Mouse (Mus musculus): ENCODE measurements around the gene Myh10. TPM values are rescaled to one million over a fixed set of nuclear protein-coding genes. Genes with fewer than 3 reads are reported as not detected.
A peak's percentile ranks its signal among the peaks of the same experiment; 100 is the strongest.

Myh10 gene
- polyA plus RNA-seq, 1 experiment: 5.9 TPM

GRCm38 (mm10) chr11:68832793-68833192 lies 141.4 kb downstream of the Myh10 start:
- WGBS: 41% methylated on average over 4 of the region's 4 CpGs
- H3K27me3 ChIP-seq (ENCODE audit: control insufficient read depth, insufficient read depth, low read length): no peaks in the 10 kb centered on the region
- peaks cover 39% of the 10 kb centered on the region for H3K36me3 ChIP-seq (ENCODE audit: control insufficient read depth, insufficient read depth, low read length)
- no peaks in the 10 kb centered on the region for H3K4me1 ChIP-seq (ENCODE audit: control insufficient read depth, insufficient read depth, insufficient read length)
- no peak overlapping the region for H3K4me3 ChIP-seq (ENCODE audit: extremely low read depth, insufficient read depth, insufficient read length)
- no peak for DNase-seq (ENCODE audit: low read depth in 1 of 2, low spot score in 2 of 2)
- no peak overlapping the region for H3K27ac ChIP-seq (ENCODE audit: insufficient read depth, low read length)
- TF ChIP-seq POLR2A (IDR thresholded peaks at IDR 0.05; ENCODE audit: low read depth, low read length) (no peak), CTCF (IDR thresholded peaks at IDR 0.05; ENCODE audit: extremely low read depth, insufficient read depth, insufficient read length, insufficient replicate concordance) (no peak)

DNA sequence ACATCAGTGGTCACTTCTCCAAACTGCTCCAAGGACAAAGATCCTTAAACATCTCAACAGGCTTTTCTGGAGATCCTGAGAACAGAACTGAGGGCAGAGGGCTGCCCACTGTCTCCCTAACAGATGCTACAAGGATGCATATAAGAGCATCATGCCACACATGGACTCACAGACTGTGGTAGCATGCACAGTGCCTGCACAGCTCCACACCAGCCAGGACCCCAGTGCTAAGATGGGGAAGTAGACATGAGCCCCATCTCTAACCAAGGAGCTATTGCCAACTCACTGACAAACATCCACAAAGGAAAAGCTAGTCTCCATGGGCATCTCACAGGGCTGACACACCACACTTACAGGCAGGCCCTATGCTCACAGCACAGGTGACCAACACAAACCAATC lies 142.2 kb downstream of the Myh10 start:
- H3K36me3 ChIP-seq (ENCODE audit: control insufficient read depth, insufficient read depth, low read length): peaks cover 31% of the 10 kb centered on the region
- H3K27me3 ChIP-seq (ENCODE audit: control insufficient read depth, insufficient read depth, low read length): no peaks in the 10 kb centered on the region
- no peak for DNase-seq (ENCODE audit: low read depth in 1 of 2, low spot score in 2 of 2)
- H3K4me1 ChIP-seq (ENCODE audit: control insufficient read depth, insufficient read depth, insufficient read length): no peaks in the 10 kb centered on the region
- H3K4me3 ChIP-seq (ENCODE audit: extremely low read depth, insufficient read depth, insufficient read length): no peak overlapping the region
- H3K27ac ChIP-seq (ENCODE audit: insufficient read depth, low read length): no peak overlapping the region
- no peak for TF ChIP-seq CTCF (IDR thresholded peaks at IDR 0.05; ENCODE audit: extremely low read depth, insufficient read depth, insufficient read length, insufficient replicate concordance)
- TF ChIP-seq POLR2A (IDR thresholded peaks at IDR 0.05; ENCODE audit: low read depth, low read length): no peak

DNA sequence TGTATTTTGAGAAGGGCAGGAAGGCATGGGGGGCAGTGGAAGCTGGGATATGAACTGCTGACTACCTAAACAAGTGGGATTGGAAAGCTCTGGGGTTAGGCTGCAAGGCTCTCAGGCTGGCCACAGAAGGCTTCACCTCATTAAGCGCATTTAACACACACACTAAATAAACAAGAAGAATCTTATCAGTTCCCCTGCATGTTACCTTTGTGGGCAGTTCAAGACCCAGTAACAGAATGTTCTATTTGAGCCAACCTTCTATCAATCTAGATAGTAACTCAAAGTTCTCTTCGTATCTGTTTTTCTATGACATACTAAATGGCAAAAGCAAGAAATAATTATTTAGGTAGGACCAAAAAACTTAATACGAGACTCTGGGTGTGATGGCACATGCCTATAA lies 143.7 kb downstream of the Myh10 start:
- 79% methylated on average over 3 of the region's 3 CpGs for WGBS

GRCm38 (mm10) chr11:68839606-68840005 lies 148.2 kb downstream of the Myh10 start:
- WGBS: 94% methylated on average over 5 of the region's 5 CpGs
- DNase-seq (ENCODE audit: low read depth in 1 of 2, low spot score in 2 of 2): no peak

More for the DNA sequence above, 143.7 kb downstream of the Myh10 start:
- TF ChIP-seq POLR2A (IDR thresholded peaks at IDR 0.05; ENCODE audit: low read depth, low read length) (no peak), CTCF (IDR thresholded peaks at IDR 0.05; ENCODE audit: extremely low read depth, insufficient read depth, insufficient read length, insufficient replicate concordance) (no peak)
- Histone ChIP-seq H3K4me3 (ENCODE audit: extremely low read depth, insufficient read depth, insufficient read length) (no peak overlapping the region), H3K27ac (ENCODE audit: insufficient read depth, low read length) (no peak overlapping the region), H3K4me1 (ENCODE audit: control insufficient read depth, insufficient read depth, insufficient read length) (no peaks in the 10 kb centered on the region), H3K27me3 (ENCODE audit: control insufficient read depth, insufficient read depth, low read length) (no peaks in the 10 kb centered on the region), H3K36me3 (ENCODE audit: control insufficient read depth, insufficient read depth, low read length) (peaks cover 32% of the 10 kb centered on the region)
- no peak for DNase-seq (ENCODE audit: low read depth in 1 of 2, low spot score in 2 of 2)

DNA sequence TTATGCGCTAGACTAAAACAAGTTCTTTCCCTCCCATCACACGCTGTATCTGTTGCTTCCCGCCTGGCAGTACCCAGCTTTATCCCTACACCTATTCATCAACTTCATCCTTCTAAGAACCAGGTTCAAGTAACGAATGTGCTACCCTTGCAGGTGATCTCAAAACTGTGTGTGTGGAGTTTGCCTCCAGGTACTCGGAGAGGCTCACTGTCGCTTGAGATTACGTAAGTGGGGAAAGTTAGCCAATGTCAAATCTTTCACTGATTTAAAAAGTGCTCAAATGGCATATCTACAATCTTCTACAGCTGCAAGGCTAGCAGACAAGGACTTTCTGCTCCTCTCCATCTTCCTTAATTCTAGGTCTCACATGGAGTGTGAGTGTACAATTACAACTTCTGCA lies 159.5 kb downstream of the Myh10 start:
- TF ChIP-seq CTCF (IDR thresholded peaks at IDR 0.05; ENCODE audit: extremely low read depth, insufficient read depth, insufficient read length, insufficient replicate concordance) (no peak), POLR2A (IDR thresholded peaks at IDR 0.05; ENCODE audit: low read depth, low read length) (no peak)
- 91% methylated on average over 7 of the region's 7 CpGs for WGBS
- Histone ChIP-seq H3K36me3 (ENCODE audit: control insufficient read depth, insufficient read depth, low read length) (no peaks in the 10 kb centered on the region), H3K4me3 (ENCODE audit: extremely low read depth, insufficient read depth, insufficient read length) (no peak overlapping the region), H3K27ac (ENCODE audit: insufficient read depth, low read length) (no peak overlapping the region), H3K27me3 (ENCODE audit: control insufficient read depth, insufficient read depth, low read length) (no peaks in the 10 kb centered on the region), H3K4me1 (ENCODE audit: control insufficient read depth, insufficient read depth, insufficient read length) (peaks cover 2% of the 10 kb centered on the region)
- no peak for DNase-seq (ENCODE audit: low read depth in 1 of 2, low spot score in 2 of 2)

More at GRCm38 (mm10) chr11:68839606-68840005, 148.2 kb downstream of the Myh10 start:
- Histone ChIP-seq H3K36me3 (ENCODE audit: control insufficient read depth, insufficient read depth, low read length) (peaks cover 26% of the 10 kb centered on the region), H3K27ac (ENCODE audit: insufficient read depth, low read length) (no peak overlapping the region), H3K27me3 (ENCODE audit: control insufficient read depth, insufficient read depth, low read length) (no peaks in the 10 kb centered on the region), H3K4me3 (ENCODE audit: extremely low read depth, insufficient read depth, insufficient read length) (no peak overlapping the region), H3K4me1 (ENCODE audit: control insufficient read depth, insufficient read depth, insufficient read length) (no peaks in the 10 kb centered on the region)
- TF ChIP-seq CTCF (IDR thresholded peaks at IDR 0.05; ENCODE audit: extremely low read depth, insufficient read depth, insufficient read length, insufficient replicate concordance) (no peak), POLR2A (IDR thresholded peaks at IDR 0.05; ENCODE audit: low read depth, low read length) (no peak)

GRCm38 (mm10) chr11:68851644-68852485 lies 160.5 kb downstream of the Myh10 start:
- Histone ChIP-seq H3K27me3 (ENCODE audit: control insufficient read depth, insufficient read depth, low read length) (no peaks in the 10 kb centered on the region), H3K36me3 (ENCODE audit: control insufficient read depth, insufficient read depth, low read length) (no peaks in the 10 kb centered on the region), H3K4me3 (ENCODE audit: extremely low read depth, insufficient read depth, insufficient read length) (peak overlapping the region; percentile 89), H3K27ac (ENCODE audit: insufficient read depth, low read length) (peak overlapping the region; percentile 95), H3K4me1 (ENCODE audit: control insufficient read depth, insufficient read depth, insufficient read length) (peaks cover 2% of the 10 kb centered on the region)
- TF ChIP-seq CTCF (IDR thresholded peaks at IDR 0.05; ENCODE audit: extremely low read depth, insufficient read depth, insufficient read length, insufficient replicate concordance): no peak
- TF ChIP-seq POLR2A (IDR thresholded peaks at IDR 0.05; ENCODE audit: low read depth, low read length): no peak
- 2% methylated on average over 13 of the region's 13 CpGs for WGBS
- DNase-seq (ENCODE audit: low read depth in 1 of 2, low spot score in 2 of 2): no peak

- Histone ChIP-seq H3K27me3 (ENCODE audit: control insufficient read depth, insufficient read depth, low read length) (no peaks in the 10 kb centered on the region), H3K36me3 (ENCODE audit: control insufficient read depth, insufficient read depth, low read length) (no peaks in the 10 kb centered on the region), H3K27ac (ENCODE audit: insufficient read depth, low read length) (peak overlapping the region; percentile 95), H3K4me1 (ENCODE audit: control insufficient read depth, insufficient read depth, insufficient read length) (peaks cover 2% of the 10 kb centered on the region), H3K4me3 (ENCODE audit: extremely low read depth, insufficient read depth, insufficient read length) (peak overlapping the region; percentile 89)
- DNase-seq (ENCODE audit: low read depth in 1 of 2, low spot score in 2 of 2): no peak
- WGBS: 1% methylated on average over 36 of the region's 36 CpGs
- TF ChIP-seq CTCF (IDR thresholded peaks at IDR 0.05; ENCODE audit: extremely low read depth, insufficient read depth, insufficient read length, insufficient replicate concordance) (no peak), POLR2A (IDR thresholded peaks at IDR 0.05; ENCODE audit: low read depth, low read length) (no peak)
Observed at GRCm38 (mm10) chr11:68852486-68852901, 161.1 kb downstream of the Myh10 start.

All from spleen, adult 2 months (tissue).